Mouse (Mus musculus) embryonic fibroblast, embryonic 13.5 days (primary cell): ENCODE results near the gene Cttnbp2nl.

Experiments used
- CTCF ChIP-seq: IDR thresholded peaks from 2 replicates; pipeline ENCODE4 v1.5.1; 2011; ENCODE audit warnings: mild to moderate bottlenecking, control low read depth, low read length, moderate library complexity, borderline replicate concordance; ENCODE audit not compliant: insufficient read depth
- POLR2A ChIP-seq: IDR thresholded peaks from 2 replicates; pipeline ENCODE4 v1.6.1; 2011; ENCODE audit warnings: low read depth, mild to moderate bottlenecking, control low read depth, low read length, moderate library complexity

- no peak for TF ChIP-seq CTCF
- no peak for TF ChIP-seq POLR2A
These were observed 48.9 kb downstream of the Cttnbp2nl start for GRCm38 (mm10) chr3:105003960-105004463.
